Mouse (Mus musculus) v-Abl transformed pro-B cells (cell line): ENCODE data around the gene Glyctk.

Experiments used
- in situ Hi-C, 2 experiments: fragments of 400-800 bp; cut with MboI; formaldehyde crosslinking; loops; one replicate each; pipeline ENCODE4 v1.15.1; 2025; ENCODE audit not compliant: unreplicated experiment in 2 of 2

Gene Glyctk

GRCm38 (mm10) chr9:106157623-106157925 is 364 bp downstream of the Glyctk start:
- in situ Hi-C loops, result loop anchor here (5.0 to 25.0 kb wide), 6 partner anchors 55 to 1380 kb away; partner anchors contain the start of genes Abhd14a (in 2 of the 2), Abhd14b (in 2 of the 2), Acy1 (in 2 of the 2) and Rpl29 (in 2 of the 2)

- in situ Hi-C loops, result loop anchor here (5.0 to 25.0 kb wide), 6 partner anchors 55 to 1380 kb away; partner anchors contain the start of genes Abhd14a (in 2 of the 2), Abhd14b (in 2 of the 2), Acy1 (in 2 of the 2) and Rpl29 (in 2 of the 2)
Measured at GRCm38 (mm10) chr9:106156921-106157622, 866 bp downstream of the Glyctk start.

- in situ Hi-C loops, result loop anchor here (5.0 to 25.0 kb wide), 6 partner anchors 56 to 1381 kb away; partner anchors contain the start of genes Abhd14a (in 2 of the 2), Abhd14b (in 2 of the 2), Acy1 (in 2 of the 2) and Rpl29 (in 2 of the 2)
Measured at GRCm38 (mm10) chr9:106156419-106156818, 1.5 kb downstream of the Glyctk start.

GRCm38 (mm10) chr9:106154106-106154505 is 3.8 kb downstream of the Glyctk start:
- in situ Hi-C loops, result loop anchor here (25.0 kb wide), 4 partner anchors 283 to 1383 kb away; partner anchors contain the start of genes Abhd14a (in 2 of the 2), Abhd14b (in 2 of the 2), Acy1 (in 2 of the 2) and Rpl29 (in 2 of the 2)

- in situ Hi-C loops, result no loop called here
Measured at GRCm38 (mm10) chr9:106149399-106149754, 8.6 kb downstream of the Glyctk start.

- in situ Hi-C loops, result no loop called here
Measured at GRCm38 (mm10) chr9:106148541-106149398, 9.2 kb downstream of the Glyctk start.

GRCm38 (mm10) chr9:106147851-106148431 is 10.0 kb downstream of the Glyctk start:
- in situ Hi-C loops, result no loop called here

- in situ Hi-C loops, result no loop called here
Measured at GRCm38 (mm10) chr9:106147281-106147680, 10.7 kb downstream of the Glyctk start.

- in situ Hi-C loops, result no loop called here
Measured at GRCm38 (mm10) chr9:106145582-106145981, 12.4 kb downstream of the Glyctk start.

- in situ Hi-C loops, result no loop called here
Measured at GRCm38 (mm10) chr9:106144176-106144575, 13.8 kb downstream of the Glyctk start.

GRCm38 (mm10) chr9:106141955-106142354 is 16.0 kb downstream of the Glyctk start:
- in situ Hi-C loops, result no loop called here

GRCm38 (mm10) chr9:106139763-106140162 is 18.2 kb downstream of the Glyctk start:
- in situ Hi-C loops, result no loop called here

GRCm38 (mm10) chr9:106137671-106138216 is 20.2 kb downstream of the Glyctk start:
- in situ Hi-C loops, result no loop called here

- in situ Hi-C loops, result no loop called here
Measured at GRCm38 (mm10) chr9:106130250-106130649, 27.7 kb downstream of the Glyctk start.

GRCm38 (mm10) chr9:106129072-106129471 is 28.9 kb downstream of the Glyctk start:
- in situ Hi-C loops, result no loop called here

GRCm38 (mm10) chr9:106126786-106127251 is 31.1 kb downstream of the Glyctk start:
- in situ Hi-C loops, result no loop called here

- in situ Hi-C loops, result loop anchor here in 1 of 2 experiments (25.0 kb wide), 1 partner anchor 1561 kb away; no protein-coding TSS in a partner anchor
Measured at GRCm38 (mm10) chr9:106123599-106123998, 34.3 kb downstream of the Glyctk start.

GRCm38 (mm10) chr9:106119075-106119474 is 38.9 kb downstream of the Glyctk start:
- in situ Hi-C loops, result loop anchor here in 1 of 2 experiments (25.0 kb wide), 1 partner anchor 1557 kb away; no protein-coding TSS in a partner anchor

- in situ Hi-C loops, result loop anchor here in 1 of 2 experiments (25.0 kb wide), 1 partner anchor 1554 kb away; no protein-coding TSS in a partner anchor
Measured at GRCm38 (mm10) chr9:106115801-106116424, 42.0 kb downstream of the Glyctk start.
